Mouse (Mus musculus) spleen, adult 2 months (tissue): ENCODE data around the gene Clcn6.

Source experiments
- CTCF ChIP-seq: fragments of 200-500 bp; IDR thresholded peaks from 2 replicates; pipeline ENCODE4 v1.5.1; 2011; ENCODE audit warnings: mild to moderate bottlenecking, inconsistent platforms; ENCODE audit not compliant: insufficient read depth, insufficient read length, insufficient replicate concordance; ENCODE audit errors: extremely low read depth
- POLR2A ChIP-seq: fragments of 200-500 bp; IDR thresholded peaks from 2 replicates; pipeline ENCODE4 v1.6.1; 2011; ENCODE audit warnings: low read depth, low read length, inconsistent platforms

- TF ChIP-seq CTCF = no peak
- TF ChIP-seq POLR2A = no peak
Measured at GRCm38 (mm10) chr4:148011332-148011731, 27.3 kb downstream of the Clcn6 start.
